Mouse (Mus musculus): ENCODE measurements around the gene Dgkg. TPM values are rescaled to one million over a fixed set of nuclear protein-coding genes. Genes with fewer than 3 reads are reported as not detected.
A peak's percentile ranks its signal among the peaks of the same experiment; 100 is the strongest.

Dgkg gene
- total and polyA plus RNA-seq, 2 experiments from 2014 or later: 6.1 to 12.5 TPM

- 80% methylated on average over 9 of the region's 9 CpGs for WGBS
- no peak overlapping the region for H3K4me3 ChIP-seq (ENCODE audit: low read length)
- no peak overlapping the region for H3K4me2 ChIP-seq (ENCODE audit: low read depth, low read length)
- no peak overlapping the region for H3K27ac ChIP-seq
- no peaks in the 10 kb centered on the region for H3K9me3 ChIP-seq (ENCODE audit: low read length)
- H3K9ac ChIP-seq (replicated peaks; ENCODE audit: low read length): no peak overlapping the region
- no peaks in the 10 kb centered on the region for H3K27me3 ChIP-seq (ENCODE audit: insufficient read depth, low read length)
- no peak for ATAC-seq
- no peaks in the 10 kb centered on the region for H3K4me1 ChIP-seq (ENCODE audit: insufficient read depth, low read length)
- 0 out of 2 replicates have a peak, but pooled peaks have one; percentile 6 for TF ChIP-seq CTCF (IDR thresholded peaks at IDR 0.05; ENCODE audit: low read depth)
- DNase-seq (ENCODE audit: low spot score): no peak
- no peaks in the 10 kb centered on the region for H3K36me3 ChIP-seq (ENCODE audit: insufficient read depth, low read length)
These were observed 104.7 kb downstream of the Dgkg start for GRCm38 (mm10) chr16:22552351-22552750.

- H3K9me3 ChIP-seq (ENCODE audit: low read length): no peaks in the 10 kb centered on the region
- H3K9ac ChIP-seq (replicated peaks; ENCODE audit: low read length): no peak overlapping the region
- H3K27me3 ChIP-seq (ENCODE audit: insufficient read depth, low read length): no peaks in the 10 kb centered on the region
- H3K36me3 ChIP-seq (ENCODE audit: insufficient read depth, low read length): no peaks in the 10 kb centered on the region
- no peak overlapping the region for H3K27ac ChIP-seq
- ATAC-seq: no peak
- no peak overlapping the region for H3K4me3 ChIP-seq (ENCODE audit: low read length)
- H3K4me2 ChIP-seq (ENCODE audit: low read depth, low read length): no peak overlapping the region
- no peak for DNase-seq (ENCODE audit: low spot score)
- TF ChIP-seq CTCF (IDR thresholded peaks at IDR 0.05; ENCODE audit: low read depth): no peak
- WGBS: 30% methylated on average over 11 of the region's 11 CpGs
- no peaks in the 10 kb centered on the region for H3K4me1 ChIP-seq (ENCODE audit: insufficient read depth, low read length)
These were observed 105.6 kb downstream of the Dgkg start for GRCm38 (mm10) chr16:22551231-22552000.

GRCm38 (mm10) chr16:22549346-22549745 lies 107.7 kb downstream of the Dgkg start:
- 82% methylated on average over 5 of the region's 5 CpGs for WGBS
- no peak overlapping the region for H3K9ac ChIP-seq (replicated peaks; ENCODE audit: low read length)
- no peak for ATAC-seq
- peaks cover 6% of the 10 kb centered on the region; the same call in 1 of the 2 replicates for H3K4me1 ChIP-seq (ENCODE audit: insufficient read depth, low read length)
- H3K27me3 ChIP-seq (ENCODE audit: insufficient read depth, low read length): no peaks in the 10 kb centered on the region
- DNase-seq (ENCODE audit: low spot score): no peak
- H3K9me3 ChIP-seq (ENCODE audit: low read length): no peaks in the 10 kb centered on the region
- H3K4me2 ChIP-seq (ENCODE audit: low read depth, low read length): no peak overlapping the region
- H3K4me3 ChIP-seq (ENCODE audit: low read length): no peak overlapping the region
- no peaks in the 10 kb centered on the region for H3K36me3 ChIP-seq (ENCODE audit: insufficient read depth, low read length)
- no peak overlapping the region for H3K27ac ChIP-seq
- TF ChIP-seq CTCF (IDR thresholded peaks at IDR 0.05; ENCODE audit: low read depth): no peak

- peak overlapping the region; percentile 28; the same call in 1 of the 2 replicates for H3K9ac ChIP-seq (replicated peaks; ENCODE audit: low read length)
- ATAC-seq: peak; percentile 90
- 4% methylated on average over 26 of the region's 26 CpGs for WGBS
These were observed 108.6 kb downstream of the Dgkg start for GRCm38 (mm10) chr16:22548167-22549080.

GRCm38 (mm10) chr16:22547741-22548140 lies 109.3 kb downstream of the Dgkg start:
- no peak overlapping the region for H3K27ac ChIP-seq
- 0 out of 2 replicates have a peak overlapping the region, but pooled peaks have one; percentile 32 for H3K4me3 ChIP-seq (ENCODE audit: low read length)
- 58% methylated on average over 10 of the region's 10 CpGs for WGBS

More at GRCm38 (mm10) chr16:22548167-22549080, 108.6 kb downstream of the Dgkg start:
- Histone ChIP-seq H3K27ac (peak overlapping the region; percentile 61), H3K36me3 (ENCODE audit: insufficient read depth, low read length) (no peaks in the 10 kb centered on the region), H3K4me2 (ENCODE audit: low read depth, low read length) (peak overlapping the region; percentile 62), H3K4me1 (ENCODE audit: insufficient read depth, low read length) (peaks cover 6% of the 10 kb centered on the region; the same call in 1 of the 2 replicates), H3K4me3 (ENCODE audit: low read length) (peak overlapping the region; percentile 32), H3K27me3 (ENCODE audit: insufficient read depth, low read length) (no peaks in the 10 kb centered on the region), H3K9me3 (ENCODE audit: low read length) (no peaks in the 10 kb centered on the region)
- peak; percentile 95 for DNase-seq (ENCODE audit: low spot score)
- peak; percentile 90 for TF ChIP-seq CTCF (IDR thresholded peaks at IDR 0.05; ENCODE audit: low read depth)

GRCm38 (mm10) chr16:22545799-22546198 lies 111.2 kb downstream of the Dgkg start:
- Histone ChIP-seq H3K36me3 (ENCODE audit: insufficient read depth, low read length) (no peaks in the 10 kb centered on the region), H3K9me3 (ENCODE audit: low read length) (no peaks in the 10 kb centered on the region), H3K9ac (replicated peaks; ENCODE audit: low read length) (no peak overlapping the region), H3K27ac (peak overlapping the region; percentile 68; the same call in 1 of the 2 replicates), H3K4me2 (ENCODE audit: low read depth, low read length) (no peak overlapping the region), H3K4me1 (ENCODE audit: insufficient read depth, low read length) (peaks cover 6% of the 10 kb centered on the region; the same call in 1 of the 2 replicates), H3K4me3 (ENCODE audit: low read length) (no peak overlapping the region), H3K27me3 (ENCODE audit: insufficient read depth, low read length) (no peaks in the 10 kb centered on the region)
- DNase-seq (ENCODE audit: low spot score) (peak; percentile 25), ATAC-seq (no peak)
- no peak for TF ChIP-seq CTCF (IDR thresholded peaks at IDR 0.05; ENCODE audit: low read depth)
- 61% methylated on average over 8 of the region's 8 CpGs for WGBS

More at GRCm38 (mm10) chr16:22547741-22548140, 109.3 kb downstream of the Dgkg start:
- Histone ChIP-seq H3K27me3 (ENCODE audit: insufficient read depth, low read length) (no peaks in the 10 kb centered on the region), H3K9ac (replicated peaks; ENCODE audit: low read length) (no peak overlapping the region), H3K4me1 (ENCODE audit: insufficient read depth, low read length) (peaks cover 6% of the 10 kb centered on the region; the same call in 1 of the 2 replicates), H3K9me3 (ENCODE audit: low read length) (no peaks in the 10 kb centered on the region), H3K36me3 (ENCODE audit: insufficient read depth, low read length) (no peaks in the 10 kb centered on the region), H3K4me2 (ENCODE audit: low read depth, low read length) (peak overlapping the region; percentile 62)
- ATAC-seq: no peak
- DNase-seq (ENCODE audit: low spot score): no peak
- TF ChIP-seq CTCF (IDR thresholded peaks at IDR 0.05; ENCODE audit: low read depth): no peak

All from hindbrain, postnatal 0 days (tissue).